Mouse (Mus musculus) lung, postnatal 4 days (tissue): Measurements from ENCODE around the gene Wfdc17.

ENCODE experiments used
- DNase-seq, 2 experiments: peaks; one replicate each; pipeline ENCODE4 v3.0.0; 2021

The Wfdc17 gene

GRCm38 (mm10) chr11:83741841-83742240, 38.0 kb downstream of the Wfdc17 start:
- DNase-seq, result no peak

- DNase-seq, result peak in 1 of 2 experiments; percentile 29
Measured at GRCm38 (mm10) chr11:83742731-83743355, 39.1 kb downstream of the Wfdc17 start.

- no peak for DNase-seq
Measured at GRCm38 (mm10) chr11:83743525-83743924, 39.7 kb downstream of the Wfdc17 start.

GRCm38 (mm10) chr11:83746152-83746551, 42.4 kb downstream of the Wfdc17 start:
- DNase-seq, result no peak

- DNase-seq, result no peak
Measured at GRCm38 (mm10) chr11:83746681-83747080, 42.9 kb downstream of the Wfdc17 start, which contains the start of gene Wfdc21. Wfdc21 (plus strand) TSS chr11:83746940.

GRCm38 (mm10) chr11:83747376-83748265, 43.8 kb downstream of the Wfdc17 start:
- DNase-seq, result peak in 1 of 2 experiments; percentile 36

GRCm38 (mm10) chr11:83753581-83754181, 49.9 kb downstream of the Wfdc17 start, which contains the start of gene Heatr6:
Heatr6 (plus strand) TSS chr11:83753696.
- DNase-seq, result peak; percentile 93 to 94

- no peak for DNase-seq
Measured at GRCm38 (mm10) chr11:83754227-83754626, 50.4 kb downstream of the Wfdc17 start.
